Mouse (Mus musculus): Measurements from ENCODE around the gene Prl7c1. TPM values are rescaled to one million over a fixed set of nuclear protein-coding genes. Genes with fewer than 3 reads are reported as not detected.

The Prl7c1 gene
- not detected for polyA plus RNA-seq (2014; fragmentation: Illumina TruSeq; extraction: RNeasy Lipid Tissue Mini Kit (QIAGEN cat#74804); ENCODE audit: low read depth, low replicate concordance)

GRCm38 (mm10) chr13:27780704-27781103 lies at the start of gene Prl7c1:
TSS of gene Prl7c1 (minus strand) at chr13:27780804.

DNA sequence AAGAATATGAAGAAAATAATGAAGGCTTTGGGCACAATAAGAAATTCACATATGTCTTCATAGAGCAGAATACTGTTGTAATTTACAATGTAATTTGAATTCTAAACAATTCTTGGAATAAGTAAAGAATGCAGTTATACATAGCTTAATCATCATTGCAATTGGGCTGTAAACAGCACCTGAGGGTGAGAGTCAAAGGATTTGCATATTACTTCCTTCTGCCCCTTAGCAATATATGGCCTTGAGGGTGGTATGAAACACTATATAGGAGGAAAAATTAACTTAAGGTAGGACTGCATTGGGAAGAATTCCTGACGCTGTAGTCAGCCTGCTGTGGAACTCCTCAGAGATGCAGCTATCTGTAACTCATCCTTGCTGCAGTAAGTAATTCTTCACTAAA lies 20.8 kb upstream of the Prl7c1 start, which contains the start of gene Prl2a1:
Prl2a1 (plus strand) TSS at position 301 of the 400 bp plus-strand sequence.

Other genes starting within 250 kb of the Prl7c1 start
- gene Prl8a9, start 216.2 kb downstream of the Prl7c1 start, polyA plus RNA-seq (2014; fragmentation: Illumina TruSeq; extraction: RNeasy Lipid Tissue Mini Kit (QIAGEN cat#74804); ENCODE audit: low read depth, low replicate concordance): not detected
- not detected for gene Prl8a1, start 198.6 kb downstream of the Prl7c1 start, polyA plus RNA-seq (2014; fragmentation: Illumina TruSeq; extraction: RNeasy Lipid Tissue Mini Kit (QIAGEN cat#74804); ENCODE audit: low read depth, low replicate concordance)
- not detected for gene Prl7b1, start 170.2 kb downstream of the Prl7c1 start, polyA plus RNA-seq (2014; fragmentation: Illumina TruSeq; extraction: RNeasy Lipid Tissue Mini Kit (QIAGEN cat#74804); ENCODE audit: low read depth, low replicate concordance)
- not detected for gene Prl7a1, start 138.3 kb downstream of the Prl7c1 start, polyA plus RNA-seq (2014; fragmentation: Illumina TruSeq; extraction: RNeasy Lipid Tissue Mini Kit (QIAGEN cat#74804); ENCODE audit: low read depth, low replicate concordance)
- gene Prl7a2, start 112.8 kb downstream of the Prl7c1 start, polyA plus RNA-seq (2014; fragmentation: Illumina TruSeq; extraction: RNeasy Lipid Tissue Mini Kit (QIAGEN cat#74804); ENCODE audit: low read depth, low replicate concordance): not detected
- not detected for gene Prl7d1, start 64.1 kb downstream of the Prl7c1 start, polyA plus RNA-seq (2014; fragmentation: Illumina TruSeq; extraction: RNeasy Lipid Tissue Mini Kit (QIAGEN cat#74804); ENCODE audit: low read depth, low replicate concordance)
- gene Prl2a1, start 20.9 kb upstream of the Prl7c1 start, polyA plus RNA-seq (2014; fragmentation: Illumina TruSeq; extraction: RNeasy Lipid Tissue Mini Kit (QIAGEN cat#74804); ENCODE audit: low read depth, low replicate concordance): not detected
- not detected for gene Prl2c1, start 68.5 kb upstream of the Prl7c1 start, polyA plus RNA-seq (2014; fragmentation: Illumina TruSeq; extraction: RNeasy Lipid Tissue Mini Kit (QIAGEN cat#74804); ENCODE audit: low read depth, low replicate concordance)
- gene Prl4a1, start 235.4 kb upstream of the Prl7c1 start, polyA plus RNA-seq (2014; fragmentation: Illumina TruSeq; extraction: RNeasy Lipid Tissue Mini Kit (QIAGEN cat#74804); ENCODE audit: low read depth, low replicate concordance): not detected

All from adrenal gland, adult 10 weeks (tissue).